Mouse (Mus musculus): ENCODE data around the gene Chchd6.

Chchd6 gene

GRCm38 (mm10) chr6:89508263-89508662 is 87.2 kb downstream of the Chchd6 start:
- DNase-seq, result no peak

GRCm38 (mm10) chr6:89499961-89500360 is 95.5 kb downstream of the Chchd6 start:
- DNase-seq, result no peak

GRCm38 (mm10) chr6:89498764-89499516 is 96.5 kb downstream of the Chchd6 start:
- no peak for DNase-seq

GRCm38 (mm10) chr6:89496916-89497315 is 98.5 kb downstream of the Chchd6 start:
- no peak for DNase-seq

GRCm38 (mm10) chr6:89492368-89492767 is 103.1 kb downstream of the Chchd6 start:
- DNase-seq, result no peak

- no peak for DNase-seq
Measured at GRCm38 (mm10) chr6:89490369-89490768, 105.1 kb downstream of the Chchd6 start.

GRCm38 (mm10) chr6:89489533-89489932 is 105.9 kb downstream of the Chchd6 start:
- DNase-seq, result no peak

GRCm38 (mm10) chr6:89486055-89486454 is 109.4 kb downstream of the Chchd6 start:
- DNase-seq, result no peak

GRCm38 (mm10) chr6:89481192-89481591 is 114.3 kb downstream of the Chchd6 start:
- no peak for DNase-seq

- DNase-seq, result peak; percentile 82
Measured at GRCm38 (mm10) chr6:89467908-89468307, 127.5 kb downstream of the Chchd6 start.

- DNase-seq, result peak; percentile 85
Measured at GRCm38 (mm10) chr6:89467290-89467689, 128.2 kb downstream of the Chchd6 start.

GRCm38 (mm10) chr6:89466875-89467274 is 128.6 kb downstream of the Chchd6 start:
- no peak for DNase-seq

GRCm38 (mm10) chr6:89466053-89466708 is 129.3 kb downstream of the Chchd6 start:
- DNase-seq, result peak; percentile 94

- peak; percentile 54 for DNase-seq
Measured at GRCm38 (mm10) chr6:89462223-89462760, 133.2 kb downstream of the Chchd6 start.

GRCm38 (mm10) chr6:89461250-89462222 is 133.9 kb downstream of the Chchd6 start:
- DNase-seq, result no peak

GRCm38 (mm10) chr6:89459634-89460033 is 135.8 kb downstream of the Chchd6 start:
- DNase-seq, result no peak

GRCm38 (mm10) chr6:89457601-89458000 is 137.9 kb downstream of the Chchd6 start:
- DNase-seq, result no peak

GRCm38 (mm10) chr6:89456409-89456961 is 139.0 kb downstream of the Chchd6 start:
- DNase-seq, result no peak

- DNase-seq, result peak; percentile 28
Measured at GRCm38 (mm10) chr6:89455523-89456000, 139.9 kb downstream of the Chchd6 start.

- DNase-seq, result no peak
Measured at GRCm38 (mm10) chr6:89454437-89454836, 141.0 kb downstream of the Chchd6 start.

- DNase-seq, result peak; percentile 52
Measured at GRCm38 (mm10) chr6:89452976-89453674, 142.3 kb downstream of the Chchd6 start.

GRCm38 (mm10) chr6:89452356-89452755 is 143.1 kb downstream of the Chchd6 start:
- DNase-seq, result peak; percentile 43
